Mouse (Mus musculus): ENCODE measurements at regions not wholly inside any gene's neighbourhood (a gene's known extent, or its start where the extent isn't known, plus 50 kb on each side); places are given as distances from the start of the nearest gene placed in this dataset.
"Not testable (repeated sequence)": the region's sequence is repeated elsewhere in the genome, so short reads cannot be mapped to it uniquely, and the experiment has no call there.

DNA sequence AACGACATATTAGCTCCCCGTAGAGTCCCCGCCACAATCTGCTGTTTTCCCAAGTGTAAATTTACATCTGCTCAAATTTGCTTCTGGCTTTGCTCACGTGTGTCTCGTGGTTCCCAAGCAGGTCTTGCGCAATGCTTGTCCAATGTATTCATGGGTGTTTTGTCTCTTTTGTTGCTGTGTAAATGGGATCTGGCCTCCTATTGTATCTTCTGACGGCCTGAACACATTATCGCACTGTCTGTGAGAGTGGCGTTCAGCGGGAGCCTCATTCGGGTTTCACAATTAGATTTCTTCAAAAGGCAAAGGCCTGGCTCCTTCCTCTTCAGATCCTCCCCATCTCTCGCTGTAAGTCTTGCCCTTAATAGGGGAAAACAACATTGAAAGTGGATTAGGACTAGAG is 274.5 kb downstream of the Fam19a5 start:
- no peak for DNase-seq (ENCODE audit: low spot score in 2 of 2)

DNA sequence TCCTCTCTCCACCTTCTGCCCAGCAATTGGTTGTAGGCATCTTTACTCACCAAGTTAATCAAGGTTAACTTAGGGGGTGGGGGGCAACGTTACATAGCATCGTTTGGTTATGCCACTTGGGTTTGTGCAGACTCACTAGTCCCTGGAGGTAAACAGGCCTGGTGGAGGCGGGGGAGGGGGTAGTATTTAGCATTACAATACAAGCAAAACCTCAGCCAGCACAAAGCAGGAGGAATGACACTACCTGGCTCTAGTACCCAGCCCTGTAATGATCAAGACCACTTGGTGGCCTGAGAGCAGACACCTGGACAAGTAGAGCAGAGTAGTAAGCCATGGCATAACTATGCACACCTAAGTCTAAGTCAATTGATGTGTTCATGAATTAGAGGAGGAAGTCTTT is 298.0 kb downstream of the Fam19a5 start:
- no peak for DNase-seq (ENCODE audit: low spot score in 2 of 2)

DNA sequence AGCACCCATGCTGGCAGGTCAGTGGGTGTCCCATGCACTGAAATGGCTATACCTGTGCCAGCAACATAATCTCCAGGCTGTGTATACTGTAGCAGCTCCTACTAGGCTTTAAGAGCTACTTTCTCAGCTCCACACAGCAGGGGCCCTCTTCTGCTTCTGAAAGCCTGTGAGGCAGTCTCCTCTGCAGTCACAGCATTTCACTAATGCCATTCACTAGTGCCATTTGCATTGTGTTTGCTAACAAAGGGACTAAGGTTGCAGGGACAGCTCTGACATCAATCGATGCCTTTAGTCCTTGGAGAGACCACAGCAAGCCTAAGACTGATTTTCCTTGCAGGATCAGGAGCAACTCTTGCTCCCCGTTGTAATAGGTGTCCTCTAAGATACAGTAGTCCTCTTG is 315.0 kb downstream of the Fam19a5 start:
- DNase-seq (ENCODE audit: low spot score in 2 of 2) = no peak

DNA sequence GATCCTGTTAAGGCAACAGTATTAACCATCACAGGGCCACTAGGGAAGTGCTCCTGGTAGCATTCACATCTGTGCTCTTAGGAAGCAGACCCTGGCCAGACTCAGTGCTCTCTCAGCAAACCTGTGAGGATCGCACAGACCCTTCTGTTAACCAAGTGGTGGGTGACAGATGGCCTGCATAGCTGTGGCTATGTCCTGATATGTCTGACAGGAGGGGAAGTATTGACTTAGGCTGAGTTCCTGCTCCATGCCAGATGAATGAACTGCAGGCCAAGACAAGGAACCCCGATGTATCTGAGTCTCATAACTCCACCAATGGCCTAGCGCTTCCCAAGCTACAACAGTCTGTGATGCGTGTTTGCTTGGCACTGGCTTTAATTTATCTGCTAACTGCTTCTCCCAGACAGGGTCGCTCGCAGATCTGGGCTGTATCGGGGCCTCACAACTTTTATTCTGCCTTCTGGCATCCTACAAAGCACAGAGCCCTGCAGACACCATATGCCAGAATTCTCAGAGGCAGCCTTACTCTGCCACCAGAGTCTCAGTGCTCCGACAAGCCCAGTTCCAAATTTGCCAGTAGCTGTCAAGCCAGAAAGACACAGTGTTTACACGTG is 332.3 kb downstream of the Fam19a5 start:
- DNase-seq (ENCODE audit: low spot score in 2 of 2) = no peak

DNA sequence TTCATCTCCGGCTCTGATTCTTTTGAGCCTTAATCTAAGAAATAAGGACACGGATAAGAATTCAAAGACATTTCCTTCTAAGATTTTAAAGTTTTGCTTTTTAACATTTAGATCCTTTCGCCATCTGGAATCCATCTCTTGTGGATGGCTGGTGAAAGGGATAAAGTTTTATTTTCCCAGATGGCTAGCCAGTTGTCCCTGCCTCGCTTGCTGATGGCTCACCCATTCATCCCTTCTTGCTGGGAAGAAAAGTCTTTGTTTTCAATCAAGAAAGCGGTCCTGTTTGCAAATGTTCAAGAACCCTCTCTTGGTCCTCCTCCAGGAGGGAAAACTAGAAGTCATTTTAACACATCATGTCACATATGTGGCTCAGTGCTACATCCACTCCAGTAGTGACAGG is 346.8 kb downstream of the Fam19a5 start:
- DNase-seq (ENCODE audit: low spot score in 2 of 2) = no peak

DNA sequence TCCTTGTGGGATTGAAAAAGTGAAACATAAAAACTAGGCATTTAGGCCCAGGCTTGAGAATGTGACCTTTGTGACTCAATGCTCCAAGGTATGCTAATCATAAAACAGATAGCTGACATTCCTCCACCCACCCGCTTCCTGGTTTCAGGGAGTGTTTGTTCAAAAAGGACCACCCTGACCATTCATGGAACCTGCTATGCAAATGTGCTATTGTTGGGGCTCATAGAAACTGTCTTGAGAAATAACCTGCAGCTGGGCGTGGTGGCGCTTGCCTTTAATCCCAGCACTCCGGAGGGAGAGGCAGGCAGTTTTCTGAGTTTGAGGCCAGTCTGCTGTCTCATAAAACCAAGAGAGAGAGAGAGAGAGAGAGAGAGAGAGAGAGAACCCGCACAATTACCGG is 350.8 kb downstream of the Fam19a5 start:
- DNase-seq (ENCODE audit: low spot score in 2 of 2) = not testable (repeated sequence)

DNA sequence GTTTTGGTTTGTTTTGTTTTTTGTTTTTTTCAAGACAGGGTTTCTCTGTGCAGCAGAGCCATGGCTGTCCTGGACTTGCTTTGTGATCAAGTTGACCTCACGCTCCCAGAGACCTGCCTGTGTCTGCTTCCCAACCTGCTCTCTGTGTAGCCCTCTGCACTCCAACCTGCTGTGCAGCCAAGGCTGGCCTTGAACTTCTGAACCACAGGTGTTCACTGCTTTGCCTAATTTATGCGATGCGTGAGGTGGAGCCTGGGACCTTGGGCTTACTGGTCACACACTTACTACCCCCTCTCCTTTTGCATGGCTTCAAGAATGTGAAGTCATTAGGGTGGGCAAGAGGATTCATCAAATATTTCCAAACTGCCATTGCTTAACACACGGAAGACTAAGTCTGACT is 354.6 kb downstream of the Fam19a5 start:
- no peak for DNase-seq (ENCODE audit: low spot score in 2 of 2)

GRCm38 (mm10) chr15:87904436-87904835 is 360.3 kb downstream of the Fam19a5 start:
- DNase-seq (ENCODE audit: low spot score in 2 of 2) = no peak

- no peak for DNase-seq (ENCODE audit: low spot score in 2 of 2)
Observed at GRCm38 (mm10) chr15:87906310-87906709, 362.2 kb downstream of the Fam19a5 start.

- DNase-seq (ENCODE audit: low spot score in 2 of 2) = no peak
Observed at GRCm38 (mm10) chr15:87922091-87922490, 378.0 kb downstream of the Fam19a5 start.

DNA sequence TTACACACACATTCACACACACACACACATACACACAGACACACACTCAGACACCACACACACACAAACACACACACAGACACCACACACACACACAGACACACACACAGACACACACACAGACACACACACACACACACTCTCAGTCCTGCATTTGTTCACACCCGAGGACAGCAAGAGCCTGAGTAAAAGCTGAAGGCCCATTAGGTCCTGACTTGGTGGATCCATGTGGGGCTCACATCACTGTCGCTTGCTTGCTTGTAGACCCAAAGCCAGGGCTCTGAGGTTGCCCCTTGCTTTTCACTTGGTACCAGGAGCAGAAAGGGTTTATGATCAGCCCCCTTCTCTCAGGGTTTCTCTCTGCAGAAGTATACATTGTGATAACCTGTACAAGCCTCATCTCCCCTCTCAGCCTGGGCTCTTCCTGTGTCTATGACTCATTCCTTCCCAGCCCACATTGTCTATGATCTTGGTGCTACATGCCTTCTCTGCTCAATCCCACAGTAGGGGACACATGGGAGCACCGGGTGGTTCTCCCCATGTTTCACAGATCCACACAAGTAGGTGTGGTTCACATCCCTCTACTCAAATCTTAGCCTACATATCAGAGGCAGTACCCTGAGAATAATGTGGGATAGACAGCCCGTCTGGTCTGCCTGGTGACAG is 378.8 kb downstream of the Fam19a5 start:
- no peak for DNase-seq (ENCODE audit: low spot score in 2 of 2)

DNA sequence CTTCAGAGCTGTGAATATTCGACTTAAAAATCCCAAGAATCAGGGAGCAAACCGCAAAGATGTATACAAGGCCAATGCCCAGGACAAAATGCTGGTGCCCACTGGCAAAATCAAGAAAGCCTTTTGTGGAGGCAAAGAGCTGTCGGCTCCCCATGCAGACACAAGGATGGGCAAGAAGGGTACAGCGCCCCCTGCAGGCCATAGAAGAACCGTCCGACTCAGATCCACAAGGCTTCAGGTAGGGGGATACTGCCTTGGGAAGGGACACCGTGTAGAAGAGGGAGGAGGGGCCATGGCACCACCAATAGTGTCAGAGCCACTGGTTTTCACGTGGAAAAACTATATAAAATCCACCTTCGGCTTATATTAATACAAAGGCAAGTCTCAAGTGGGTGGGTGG is 379.8 kb downstream of the Fam19a5 start:
- DNase-seq (ENCODE audit: low spot score in 2 of 2) = no peak

DNA sequence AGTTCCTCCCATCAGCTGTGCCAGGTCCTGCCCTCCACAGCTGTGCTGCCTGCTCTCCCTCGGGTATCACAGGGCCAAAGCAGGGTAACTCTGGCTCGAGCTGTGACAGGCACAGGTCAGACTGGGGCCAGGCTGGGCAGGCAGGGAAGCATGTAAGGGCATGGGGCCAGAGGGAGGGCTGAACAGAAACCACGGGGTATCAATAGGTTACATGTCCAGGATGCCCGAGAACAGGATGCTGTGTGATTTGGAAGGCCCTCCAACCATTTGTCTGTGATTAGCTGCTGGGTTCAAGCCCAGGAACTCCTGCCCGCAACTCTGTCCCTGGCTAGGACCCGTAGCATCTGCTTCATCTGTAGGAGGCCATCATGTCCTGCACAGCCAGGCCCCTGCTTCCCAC is 391.9 kb downstream of the Fam19a5 start:
- no peak for DNase-seq (ENCODE audit: low spot score in 2 of 2)

GRCm38 (mm10) chr15:87940837-87941236 is 396.7 kb downstream of the Fam19a5 start:
- peak in 1 of 2 experiments; percentile 30 for DNase-seq (ENCODE audit: low spot score in 2 of 2)

DNA sequence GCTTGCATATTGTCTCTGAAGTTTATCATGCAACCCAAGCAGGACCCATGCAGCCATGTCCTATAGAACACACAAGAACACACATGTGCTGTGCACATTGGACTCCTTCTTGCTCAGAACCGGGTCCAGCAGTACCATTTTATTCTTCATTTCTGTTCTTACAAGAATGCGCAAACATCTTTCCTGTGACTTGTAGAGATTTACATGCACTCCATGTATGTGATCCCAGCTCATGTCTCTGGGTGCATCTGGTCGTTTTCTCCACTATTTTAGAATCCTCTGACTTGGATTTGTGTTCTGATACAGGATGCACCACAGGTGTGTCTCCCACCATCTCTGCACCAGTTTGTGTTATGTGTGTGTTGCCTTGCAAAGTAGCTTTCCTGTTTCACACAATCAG is 408.4 kb downstream of the Fam19a5 start:
- no peak for DNase-seq (ENCODE audit: low spot score in 2 of 2)

- no peak for DNase-seq (ENCODE audit: low spot score in 2 of 2)
Observed at GRCm38 (mm10) chr15:87955685-87956256, 411.7 kb downstream of the Fam19a5 start.

GRCm38 (mm10) chr15:87958866-87959265 is 414.8 kb downstream of the Fam19a5 start:
- no peak for DNase-seq (ENCODE audit: low spot score in 2 of 2)

DNA sequence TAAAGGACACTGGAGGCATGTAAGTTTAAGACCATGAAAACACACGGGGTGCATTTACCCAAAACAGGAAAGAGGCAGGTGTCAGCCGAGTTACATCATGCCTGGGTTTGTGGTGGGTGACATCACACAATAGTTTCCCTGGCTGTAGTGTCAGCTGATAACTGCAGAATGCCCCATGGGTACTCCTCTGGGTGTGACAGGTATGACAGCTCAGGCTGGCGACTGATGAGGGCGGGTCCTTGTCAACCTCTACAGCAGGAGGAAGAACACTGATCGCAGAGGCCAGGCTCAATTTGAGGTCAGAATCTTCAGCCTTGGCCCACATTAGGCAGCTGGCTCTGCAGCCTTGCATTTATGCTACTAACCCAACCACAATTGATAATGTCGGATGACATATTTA is 428.5 kb downstream of the Fam19a5 start:
- DNase-seq (ENCODE audit: low spot score in 2 of 2) = no peak

DNA sequence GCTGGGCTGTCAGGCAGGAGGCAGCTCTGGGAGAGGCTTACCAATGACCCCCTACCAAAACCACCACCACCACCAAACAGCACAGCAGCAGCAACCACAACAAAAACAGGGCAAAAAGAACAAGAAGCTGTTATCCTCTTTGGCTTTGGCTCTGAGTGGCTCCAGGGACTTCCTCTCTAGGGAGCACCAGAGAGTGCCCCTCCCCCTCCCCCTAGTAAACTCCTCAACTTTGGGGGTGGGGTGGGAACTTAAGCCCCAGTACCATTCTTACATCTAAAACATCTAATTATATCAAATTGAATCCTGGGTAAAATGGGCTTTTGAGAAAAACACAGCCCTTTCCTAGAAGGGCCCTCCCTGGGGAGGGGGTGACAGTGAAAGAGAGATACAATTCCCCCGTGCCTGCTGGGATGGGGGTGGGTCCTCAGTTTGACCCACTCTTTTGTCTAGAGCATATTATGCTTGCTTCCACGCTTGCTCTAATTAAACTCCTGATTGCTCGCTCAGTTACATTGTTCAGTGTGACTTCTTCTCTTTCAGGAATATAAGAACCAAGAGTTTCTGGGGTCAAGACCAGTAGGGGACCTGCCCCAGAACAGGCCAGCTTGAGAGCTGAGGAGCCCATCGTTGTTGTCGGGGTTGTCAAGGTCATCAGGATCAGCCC is 443.4 kb downstream of the Fam19a5 start:
- no peak for DNase-seq (ENCODE audit: low spot score in 2 of 2)

DNA sequence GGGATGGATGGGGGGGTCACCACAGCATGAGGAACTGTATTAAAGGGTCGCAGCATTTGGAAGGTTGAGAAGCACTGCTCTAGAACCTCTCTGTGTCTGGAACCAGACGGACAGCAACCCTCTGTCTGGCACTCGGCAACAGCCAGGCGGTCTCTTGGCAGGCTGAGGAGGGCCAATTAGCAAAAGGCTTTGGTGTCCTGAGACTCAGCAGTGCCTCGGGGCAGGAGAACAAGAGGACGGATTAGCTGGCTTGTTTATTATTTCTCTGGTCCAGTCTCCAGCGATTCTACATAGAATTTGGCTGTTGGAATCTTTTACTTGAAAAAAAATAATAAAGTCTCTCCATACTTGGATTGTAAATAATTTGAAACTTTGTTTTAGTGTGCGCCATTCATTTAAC is 450.4 kb downstream of the Fam19a5 start:
- DNase-seq (ENCODE audit: low spot score in 2 of 2) = no peak

- peak in 1 of 2 experiments; percentile 31 for DNase-seq (ENCODE audit: low spot score in 2 of 2)
Observed at GRCm38 (mm10) chr15:88017076-88017475, 473.0 kb downstream of the Fam19a5 start.

- DNase-seq (ENCODE audit: low spot score in 2 of 2) = no peak
Observed at GRCm38 (mm10) chr15:88032751-88033150, 488.7 kb downstream of the Fam19a5 start.

Data from gastrocnemius, postnatal 4 days (tissue).